Mouse (Mus musculus): ENCODE measurements at regions not wholly inside any gene's neighbourhood (a gene's known extent, or its start where the extent isn't known, plus 50 kb on each side); places are given as distances from the start of the nearest gene placed in this dataset.

- Histone ChIP-seq H3K4me3 (ENCODE audit: insufficient read depth, low read depth, low read length) (no peak overlapping the region), H3K27ac (ENCODE audit: insufficient read depth, low read depth, low read length) (no peak overlapping the region), H3K4me1 (ENCODE audit: control insufficient read depth, insufficient read depth, low read length) (no peaks in the 10 kb centered on the region)
- 98% methylated on average over 16 of the region's 16 CpGs for WGBS
- no peak for TF ChIP-seq POLR2A (IDR thresholded peaks at IDR 0.05; ENCODE audit: insufficient read depth, low read depth, low read length)
- TF ChIP-seq CTCF (IDR thresholded peaks at IDR 0.05; ENCODE audit: insufficient read depth, low read depth, low read length), result no peak
Observed at GRCm38 (mm10) chr13:51337931-51338330, 70.5 kb upstream of the S1pr3 start.

DNA sequence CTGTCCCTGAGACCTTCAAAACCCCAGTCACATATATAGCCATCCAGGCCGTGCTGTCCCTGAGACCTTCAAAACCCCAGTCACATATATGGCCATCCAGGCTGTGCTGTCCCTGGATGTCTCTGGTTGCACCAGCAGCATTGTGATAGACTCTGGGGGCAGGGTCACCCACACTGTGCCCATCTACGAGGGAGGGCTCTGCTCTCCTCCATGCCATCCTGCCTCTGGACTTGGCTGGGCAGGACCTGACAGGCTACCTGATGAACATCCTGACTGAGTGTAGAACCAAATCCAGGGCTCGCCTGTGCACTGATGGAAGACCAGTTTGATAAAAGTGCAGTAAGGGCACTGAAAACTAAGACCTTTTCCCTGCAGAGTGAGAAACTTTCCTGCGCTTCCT, 63.1 kb upstream of the S1pr3 start:
- Histone ChIP-seq H3K4me1 (ENCODE audit: control insufficient read depth, insufficient read depth, low read length) (no peaks in the 10 kb centered on the region), H3K27ac (ENCODE audit: insufficient read depth, low read depth, low read length) (no peak overlapping the region), H3K4me3 (ENCODE audit: insufficient read depth, low read depth, low read length) (no peak overlapping the region)
- WGBS, result 84% methylated on average over 4 of the region's 4 CpGs
- TF ChIP-seq POLR2A (IDR thresholded peaks at IDR 0.05; ENCODE audit: insufficient read depth, low read depth, low read length) (no peak), CTCF (IDR thresholded peaks at IDR 0.05; ENCODE audit: insufficient read depth, low read depth, low read length) (no peak)

GRCm38 (mm10) chr13:51345839-51346550, 62.4 kb upstream of the S1pr3 start:
- 49% methylated on average over 8 of the region's 8 CpGs for WGBS

GRCm38 (mm10) chr13:51348707-51349106, 59.7 kb upstream of the S1pr3 start:
- TF ChIP-seq CTCF (IDR thresholded peaks at IDR 0.05; ENCODE audit: insufficient read depth, low read depth, low read length) (no peak), POLR2A (IDR thresholded peaks at IDR 0.05; ENCODE audit: insufficient read depth, low read depth, low read length) (no peak)
- H3K27ac ChIP-seq (ENCODE audit: insufficient read depth, low read depth, low read length), result no peak overlapping the region
- H3K4me3 ChIP-seq (ENCODE audit: insufficient read depth, low read depth, low read length), result no peak overlapping the region
- WGBS, result 91% methylated on average over 4 of the region's 4 CpGs
- H3K4me1 ChIP-seq (ENCODE audit: control insufficient read depth, insufficient read depth, low read length), result no peaks in the 10 kb centered on the region

More at GRCm38 (mm10) chr13:51345839-51346550, 62.4 kb upstream of the S1pr3 start:
- Histone ChIP-seq H3K4me1 (ENCODE audit: control insufficient read depth, insufficient read depth, low read length) (no peaks in the 10 kb centered on the region), H3K4me3 (ENCODE audit: insufficient read depth, low read depth, low read length) (no peak overlapping the region), H3K27ac (ENCODE audit: insufficient read depth, low read depth, low read length) (no peak overlapping the region)
- TF ChIP-seq CTCF (IDR thresholded peaks at IDR 0.05; ENCODE audit: insufficient read depth, low read depth, low read length) (no peak), POLR2A (IDR thresholded peaks at IDR 0.05; ENCODE audit: insufficient read depth, low read depth, low read length) (no peak)

GRCm38 (mm10) chr13:51349818-51350551, 58.5 kb upstream of the S1pr3 start:
- 86% methylated on average over 11 of the region's 11 CpGs for WGBS
- H3K4me1 ChIP-seq (ENCODE audit: control insufficient read depth, insufficient read depth, low read length), result no peaks in the 10 kb centered on the region
- no peak overlapping the region for H3K27ac ChIP-seq (ENCODE audit: insufficient read depth, low read depth, low read length)
- no peak overlapping the region for H3K4me3 ChIP-seq (ENCODE audit: insufficient read depth, low read depth, low read length)
- TF ChIP-seq CTCF (IDR thresholded peaks at IDR 0.05; ENCODE audit: insufficient read depth, low read depth, low read length) (no peak), POLR2A (IDR thresholded peaks at IDR 0.05; ENCODE audit: insufficient read depth, low read depth, low read length) (no peak)

DNA sequence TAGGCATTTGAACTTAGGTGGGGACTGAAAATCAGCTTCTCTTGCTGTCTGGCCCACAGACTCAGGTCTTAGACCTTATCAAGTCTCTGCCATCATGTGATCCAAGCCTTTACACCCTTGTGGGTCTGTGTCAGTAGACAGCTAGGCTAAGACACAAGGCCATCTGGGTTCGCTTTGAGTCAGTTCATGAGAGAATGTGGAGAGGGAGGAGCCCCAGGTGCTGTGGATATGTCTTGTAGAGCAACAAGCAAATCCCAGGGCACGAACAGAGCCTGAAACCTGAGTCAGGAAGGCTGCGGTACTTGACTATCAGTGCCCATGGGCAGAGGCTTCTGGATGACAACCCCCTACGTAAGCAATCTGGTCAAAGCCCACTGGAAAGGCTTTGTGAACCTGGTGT, 55.6 kb upstream of the S1pr3 start:
- Histone ChIP-seq H3K4me1 (ENCODE audit: control insufficient read depth, insufficient read depth, low read length) (no peaks in the 10 kb centered on the region), H3K27ac (ENCODE audit: insufficient read depth, low read depth, low read length) (no peak overlapping the region), H3K4me3 (ENCODE audit: insufficient read depth, low read depth, low read length) (no peak overlapping the region)
- 92% methylated on average over 4 of the region's 4 CpGs for WGBS
- TF ChIP-seq CTCF (IDR thresholded peaks at IDR 0.05; ENCODE audit: insufficient read depth, low read depth, low read length) (no peak), POLR2A (IDR thresholded peaks at IDR 0.05; ENCODE audit: insufficient read depth, low read depth, low read length) (no peak)

DNA sequence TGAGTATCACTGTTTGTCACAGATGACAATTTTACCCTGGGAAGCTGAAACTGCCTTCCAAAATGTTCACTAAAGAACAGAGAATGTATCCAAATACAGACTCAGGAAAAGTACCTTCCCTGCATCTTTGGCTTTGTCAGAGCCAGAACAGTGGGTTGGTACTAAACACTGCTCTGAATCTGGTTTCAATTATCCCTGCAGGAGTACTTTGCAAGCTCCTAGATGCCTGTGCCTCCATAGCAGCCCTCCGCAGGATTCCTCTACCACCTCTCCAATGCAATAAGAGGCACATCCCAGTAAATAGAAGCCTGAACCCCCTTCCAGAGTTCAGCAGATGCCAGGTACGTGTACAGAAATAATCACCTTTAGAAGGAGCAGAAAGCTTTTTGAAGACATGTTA, 52.9 kb upstream of the S1pr3 start:
- 79% methylated on average over 2 of the region's 2 CpGs for WGBS
- TF ChIP-seq CTCF (IDR thresholded peaks at IDR 0.05; ENCODE audit: insufficient read depth, low read depth, low read length), result no peak
- no peak for TF ChIP-seq POLR2A (IDR thresholded peaks at IDR 0.05; ENCODE audit: insufficient read depth, low read depth, low read length)

More for the DNA sequence above, 52.9 kb upstream of the S1pr3 start:
- Histone ChIP-seq H3K4me3 (ENCODE audit: insufficient read depth, low read depth, low read length) (no peak overlapping the region), H3K27ac (ENCODE audit: insufficient read depth, low read depth, low read length) (no peak overlapping the region), H3K4me1 (ENCODE audit: control insufficient read depth, insufficient read depth, low read length) (no peaks in the 10 kb centered on the region)

Data from olfactory bulb, adult 2 months (tissue).